ENCODE assay signal across 9 mouse cellular contexts in genomic region chr16:90072651-90073050, GRCm38 (mm10).
DNase-seq lines count a peak whose midpoint lies in the region; ATAC-seq lines count a peak whose summit lies in the region.
"Had no signal": no experiment of that assay in that cellular context is flagged by ENCODE, and none has a peak within 500 bp of the region (broad histone marks: within the 10 kb centered on the region; RNA-seq: fewer than 3 reads in every experiment).

No protein-coding gene starts in this region.

- intact Hi-C loops in heart, postnatal 36 days (cut with DNase I), result loop anchor here (2.0 kb wide), 1 partner anchor 70 kb away; the partner anchor contains the start of gene Tiam1

- H3K36me3 ChIP-seq in midbrain, embryonic 13.5 days, result no peaks in the 10 kb centered on the region

- WGBS in midbrain, embryonic 13.5 days, result 10% methylated on average over 15 of the region's 15 CpGs

- peaks cover 43% of the 10 kb centered on the region for H3K4me1 ChIP-seq in midbrain, embryonic 13.5 days (replicated peaks)

- DNase-seq in adrenal gland, adult (ENCODE audit: inconsistent age in 2 of 2, low spot score in 1 of 2), result peak; percentile 33 to 85
- no peak for DNase-seq in adrenal gland, postnatal 4 days (ENCODE audit: low spot score in 2 of 2)
- DNase-seq in embryo, embryonic 10.5 days (ENCODE audit: low spot score), result peak; percentile 80
- DNase-seq in heart, postnatal 36 days, result peak; percentile 6 to 19
- DNase-seq in kidney, postnatal 4 days, result peak; percentile 43 to 65
- no peak for DNase-seq in layer of hippocampus, adult 8-10 months (ENCODE audit: low spot score in 2 of 2)
- DNase-seq in layer of hippocampus, adult 11-12 months (ENCODE audit: low spot score), result no peak

- H3K27me3 ChIP-seq in midbrain, embryonic 13.5 days, result peaks cover 6% of the 10 kb centered on the region; the same call in 1 of the 2 replicates

- peak; percentile 48; the same call in 1 of the 2 replicates for ATAC-seq in midbrain, embryonic 13.5 days

- H3K4me3 ChIP-seq in midbrain, embryonic 13.5 days (replicated peaks), result no peak overlapping the region
- H3K4me3 ChIP-seq: heart, adult 2 months had no signal

- peak overlapping the region; percentile 37; the same call in 1 of the 2 replicates for H3K27ac ChIP-seq in midbrain, embryonic 13.5 days
- H3K27ac ChIP-seq: heart, adult 2 months had no signal

- H3K9ac ChIP-seq in midbrain, embryonic 13.5 days (replicated peaks), result 0 out of 2 replicates have a peak overlapping the region, but pooled peaks have one; percentile 6

- H3K9me3 ChIP-seq in midbrain, embryonic 13.5 days, result no peaks in the 10 kb centered on the region

- peak overlapping the region; percentile 29 for H3K4me2 ChIP-seq in midbrain, embryonic 13.5 days (replicated peaks)

Comparison
In these comparisons a context has a peak if more than half of its experiments do, and no peak if none do; other contexts are left out.
1. DNase-seq: peak in adrenal gland, adult (2 of 2), embryo, embryonic 10.5 days (single experiment), heart, postnatal 36 days (2 of 2) and kidney, postnatal 4 days (2 of 2); none in adrenal gland, postnatal 4 days (0 of 2), layer of hippocampus, adult 8-10 months (0 of 2) and layer of hippocampus, adult 11-12 months (single experiment).